Mouse (Mus musculus): ENCODE measurements at regions not wholly inside any gene's neighbourhood (a gene's known extent, or its start where the extent isn't known, plus 50 kb on each side); places are given as distances from the start of the nearest gene placed in this dataset.
A peak's percentile ranks its signal among the peaks of the same experiment; 100 is the strongest.

GRCm38 (mm10) chr3:150109561-150109960, 1119.2 kb upstream of the Adgrl2 start:
- Histone ChIP-seq H3K27me3 (no peaks in the 10 kb centered on the region), H3K9me3 (no peaks in the 10 kb centered on the region), H3K4me3 (no peak overlapping the region), H3K9ac (no peak overlapping the region), H3K4me1 (no peaks in the 10 kb centered on the region), H3K4me2 (no peak overlapping the region), H3K27ac (no peak overlapping the region), H3K36me3 (no peaks in the 10 kb centered on the region)
- no peak for ATAC-seq (ENCODE audit: insufficient number of reproducible peaks, low FRiP score, low TSS enrichment, low read depth)
- WGBS: 62% methylated on average over 5 of the region's 5 CpGs

GRCm38 (mm10) chr3:150112231-150112630, 1121.9 kb upstream of the Adgrl2 start:
- Histone ChIP-seq H3K4me3 (no peak overlapping the region), H3K36me3 (no peaks in the 10 kb centered on the region), H3K9me3 (no peaks in the 10 kb centered on the region), H3K27me3 (no peaks in the 10 kb centered on the region), H3K4me2 (no peak overlapping the region), H3K9ac (no peak overlapping the region), H3K4me1 (no peaks in the 10 kb centered on the region), H3K27ac (no peak overlapping the region)
- 94% methylated on average over 6 of the region's 6 CpGs for WGBS
- ATAC-seq (ENCODE audit: insufficient number of reproducible peaks, low FRiP score, low TSS enrichment, low read depth): no peak

- 58% methylated on average over 3 of the region's 3 CpGs for WGBS
- Histone ChIP-seq H3K9ac (no peak overlapping the region), H3K4me1 (no peaks in the 10 kb centered on the region), H3K4me3 (no peak overlapping the region), H3K36me3 (no peaks in the 10 kb centered on the region), H3K9me3 (no peaks in the 10 kb centered on the region), H3K27ac (no peak overlapping the region), H3K4me2 (no peak overlapping the region), H3K27me3 (no peaks in the 10 kb centered on the region)
- no peak for ATAC-seq (ENCODE audit: insufficient number of reproducible peaks, low FRiP score, low TSS enrichment, low read depth)
Measured at GRCm38 (mm10) chr3:150119866-150120265, 1129.5 kb upstream of the Adgrl2 start.

GRCm38 (mm10) chr3:150146635-150147034, 1156.3 kb upstream of the Adgrl2 start:
- Histone ChIP-seq H3K27ac (no peak overlapping the region), H3K4me1 (no peaks in the 10 kb centered on the region), H3K9me3 (no peaks in the 10 kb centered on the region), H3K9ac (no peak overlapping the region), H3K36me3 (no peaks in the 10 kb centered on the region), H3K4me2 (no peak overlapping the region), H3K4me3 (no peak overlapping the region), H3K27me3 (no peaks in the 10 kb centered on the region)
- ATAC-seq (ENCODE audit: insufficient number of reproducible peaks, low FRiP score, low TSS enrichment, low read depth): no peak
- WGBS: 87% methylated on average over 1 of the region's 1 CpGs

GRCm38 (mm10) chr3:150151152-150151822, 1160.9 kb upstream of the Adgrl2 start:
- no peak for ATAC-seq (ENCODE audit: insufficient number of reproducible peaks, low FRiP score, low TSS enrichment, low read depth)
- Histone ChIP-seq H3K9ac (no peak overlapping the region), H3K27me3 (no peaks in the 10 kb centered on the region), H3K36me3 (no peaks in the 10 kb centered on the region), H3K4me1 (no peaks in the 10 kb centered on the region), H3K4me2 (no peak overlapping the region), H3K4me3 (no peak overlapping the region), H3K27ac (no peak overlapping the region), H3K9me3 (no peaks in the 10 kb centered on the region)
- 61% methylated on average over 7 of the region's 7 CpGs for WGBS

GRCm38 (mm10) chr3:150151823-150152158, 1161.4 kb upstream of the Adgrl2 start:
- Histone ChIP-seq H3K36me3 (no peaks in the 10 kb centered on the region), H3K4me1 (no peaks in the 10 kb centered on the region), H3K4me2 (no peak overlapping the region), H3K9me3 (no peaks in the 10 kb centered on the region), H3K4me3 (no peak overlapping the region), H3K9ac (no peak overlapping the region), H3K27ac (no peak overlapping the region), H3K27me3 (no peaks in the 10 kb centered on the region)
- no peak for ATAC-seq (ENCODE audit: insufficient number of reproducible peaks, low FRiP score, low TSS enrichment, low read depth)
- WGBS: 73% methylated on average over 8 of the region's 8 CpGs

- no peak overlapping the region for H3K27ac ChIP-seq
- no peaks in the 10 kb centered on the region for H3K36me3 ChIP-seq
- no peak overlapping the region for H3K4me3 ChIP-seq
- H3K4me2 ChIP-seq: no peak overlapping the region
- no peak for ATAC-seq (ENCODE audit: insufficient number of reproducible peaks, low FRiP score, low TSS enrichment, low read depth)
- no peaks in the 10 kb centered on the region for H3K9me3 ChIP-seq
- H3K4me1 ChIP-seq: no peaks in the 10 kb centered on the region
- no peak overlapping the region for H3K9ac ChIP-seq
- WGBS: 34% methylated on average over 3 of the region's 3 CpGs
- H3K27me3 ChIP-seq: no peaks in the 10 kb centered on the region
Measured at GRCm38 (mm10) chr3:150152893-150153292, 1162.5 kb upstream of the Adgrl2 start.

GRCm38 (mm10) chr3:150185807-150186206, 1195.5 kb upstream of the Adgrl2 start:
- 35% methylated on average over 2 of the region's 2 CpGs for WGBS

GRCm38 (mm10) chr3:150193132-150193531, 1202.8 kb upstream of the Adgrl2 start:
- no peaks in the 10 kb centered on the region for H3K9me3 ChIP-seq
- H3K4me1 ChIP-seq: no peaks in the 10 kb centered on the region
- no peaks in the 10 kb centered on the region for H3K27me3 ChIP-seq
- no peak overlapping the region for H3K9ac ChIP-seq
- H3K36me3 ChIP-seq: no peaks in the 10 kb centered on the region
- WGBS: 74% methylated on average over 4 of the region's 4 CpGs
- no peak overlapping the region for H3K4me3 ChIP-seq
- no peak overlapping the region for H3K4me2 ChIP-seq
- no peak overlapping the region for H3K27ac ChIP-seq
- no peak for ATAC-seq (ENCODE audit: insufficient number of reproducible peaks, low FRiP score, low TSS enrichment, low read depth)

More at GRCm38 (mm10) chr3:150185807-150186206, 1195.5 kb upstream of the Adgrl2 start:
- 0 out of 2 replicates have a peak, but pooled peaks have one; percentile 63 for ATAC-seq (ENCODE audit: insufficient number of reproducible peaks, low FRiP score, low TSS enrichment, low read depth)
- no peaks in the 10 kb centered on the region for H3K9me3 ChIP-seq
- no peaks in the 10 kb centered on the region for H3K36me3 ChIP-seq
- H3K27ac ChIP-seq: no peak overlapping the region
- no peaks in the 10 kb centered on the region for H3K27me3 ChIP-seq
- H3K9ac ChIP-seq: no peak overlapping the region
- no peak overlapping the region for H3K4me3 ChIP-seq
- no peak overlapping the region for H3K4me2 ChIP-seq
- H3K4me1 ChIP-seq: no peaks in the 10 kb centered on the region

- H3K4me1 ChIP-seq: no peaks in the 10 kb centered on the region
- H3K9ac ChIP-seq: no peak overlapping the region
- no peak for ATAC-seq (ENCODE audit: insufficient number of reproducible peaks, low FRiP score, low TSS enrichment, low read depth)
- no peaks in the 10 kb centered on the region for H3K36me3 ChIP-seq
- H3K4me3 ChIP-seq: no peak overlapping the region
- WGBS: 59% methylated on average over 5 of the region's 5 CpGs
- no peak overlapping the region for H3K4me2 ChIP-seq
- no peaks in the 10 kb centered on the region for H3K9me3 ChIP-seq
- no peak overlapping the region for H3K27ac ChIP-seq
- H3K27me3 ChIP-seq: no peaks in the 10 kb centered on the region
Measured at GRCm38 (mm10) chr3:150198492-150198891, 1208.1 kb upstream of the Adgrl2 start.

GRCm38 (mm10) chr3:150205902-150206301, 1215.5 kb upstream of the Adgrl2 start:
- no peaks in the 10 kb centered on the region for H3K36me3 ChIP-seq
- H3K9me3 ChIP-seq: no peaks in the 10 kb centered on the region
- H3K27ac ChIP-seq: no peak overlapping the region
- no peak overlapping the region for H3K9ac ChIP-seq
- ATAC-seq (ENCODE audit: insufficient number of reproducible peaks, low FRiP score, low TSS enrichment, low read depth): no peak
- no peaks in the 10 kb centered on the region for H3K27me3 ChIP-seq
- no peaks in the 10 kb centered on the region for H3K4me1 ChIP-seq
- no peak overlapping the region for H3K4me2 ChIP-seq
- no peak overlapping the region for H3K4me3 ChIP-seq

GRCm38 (mm10) chr3:150233279-150233678, 1204.4 kb upstream of the Adgrl4 start:
- Histone ChIP-seq H3K27ac (no peak overlapping the region), H3K9me3 (no peaks in the 10 kb centered on the region), H3K27me3 (no peaks in the 10 kb centered on the region), H3K4me2 (no peak overlapping the region), H3K4me1 (no peaks in the 10 kb centered on the region), H3K4me3 (no peak overlapping the region), H3K36me3 (no peaks in the 10 kb centered on the region), H3K9ac (no peak overlapping the region)
- no peak for ATAC-seq (ENCODE audit: insufficient number of reproducible peaks, low FRiP score, low TSS enrichment, low read depth)
- whole genome bisulfite sequencing: 67% methylated on average over 2 of the region's 2 CpGs

All from limb, embryonic 15.5 days (tissue).